Mouse (Mus musculus) bone marrow macrophage, adult 2 months (primary cell): ENCODE data around the gene Ndufa4l2. TPM values are rescaled to one million over a fixed set of nuclear protein-coding genes. Genes with fewer than 3 reads are reported as not detected.

Experiments
- H3K27ac ChIP-seq: 2 replicates; pipeline ENCODE4 v1.5.1; 2012; ENCODE audit warnings: low read depth, low read length; ENCODE audit not compliant: insufficient read depth
- H3K4me1 ChIP-seq: 2 replicates; pipeline ENCODE4 v1.6.1; 2012; ENCODE audit warnings: low read length; ENCODE audit not compliant: control insufficient read depth, insufficient read depth
- H3K4me3 ChIP-seq: 2 replicates; pipeline ENCODE4 v1.5.1; 2012; ENCODE audit warnings: mild to moderate bottlenecking, low read length, moderate library complexity; ENCODE audit not compliant: insufficient read depth
- CTCF ChIP-seq: IDR thresholded peaks from 2 replicates; pipeline ENCODE4 v1.5.1; 2012; ENCODE audit warnings: low read depth, mild to moderate bottlenecking, low read length, moderate library complexity
- POLR2A ChIP-seq: IDR thresholded peaks from 2 replicates; pipeline ENCODE4 v1.6.1; 2012; ENCODE audit warnings: mild to moderate bottlenecking, low read depth, low read length, borderline replicate concordance
- polyA plus RNA-seq: library from polyadenylated mRNA; stranded (reverse); fragments of >200 nt; gene quantifications from 2 replicates; pipeline ENCODE4 v1.2.4, GENCODE M21; 2012; ENCODE audit not compliant: missing spikeins, insufficient read depth, insufficient read length

Gene Ndufa4l2
- polyA plus RNA-seq, result not detected in 2 replicates

DNA sequence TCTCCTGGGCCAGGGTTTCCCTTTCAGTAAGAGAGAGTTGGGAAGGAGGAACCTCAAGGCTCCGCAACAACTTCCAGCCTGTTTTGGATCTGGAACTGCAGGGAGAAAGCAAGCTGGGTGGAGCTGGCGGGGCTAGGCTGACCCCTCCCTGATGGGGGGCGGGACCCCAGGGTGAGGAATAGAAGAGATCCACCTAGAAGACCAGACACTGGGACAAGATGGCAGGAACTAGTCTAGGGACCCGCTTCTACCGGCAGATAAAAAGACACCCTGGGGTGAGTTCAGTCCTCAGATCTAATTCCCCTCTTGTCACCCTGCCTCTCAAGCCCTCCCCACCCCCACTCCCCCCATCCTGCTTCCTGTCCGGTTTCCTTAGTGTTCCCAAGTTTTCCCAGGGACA, at the start of gene Ndufa4l2:
Ndufa4l2 (plus strand) TSS at position 204 of the 400 bp plus-strand sequence.
- TF ChIP-seq CTCF (no peak), POLR2A (no peak)
- H3K4me3 ChIP-seq, result no peak within 1 kb of the TSS
- H3K27ac ChIP-seq, result no peak within 1 kb of the TSS
- H3K4me1 ChIP-seq, result peaks cover 10% of the 10 kb centered on the region

DNA sequence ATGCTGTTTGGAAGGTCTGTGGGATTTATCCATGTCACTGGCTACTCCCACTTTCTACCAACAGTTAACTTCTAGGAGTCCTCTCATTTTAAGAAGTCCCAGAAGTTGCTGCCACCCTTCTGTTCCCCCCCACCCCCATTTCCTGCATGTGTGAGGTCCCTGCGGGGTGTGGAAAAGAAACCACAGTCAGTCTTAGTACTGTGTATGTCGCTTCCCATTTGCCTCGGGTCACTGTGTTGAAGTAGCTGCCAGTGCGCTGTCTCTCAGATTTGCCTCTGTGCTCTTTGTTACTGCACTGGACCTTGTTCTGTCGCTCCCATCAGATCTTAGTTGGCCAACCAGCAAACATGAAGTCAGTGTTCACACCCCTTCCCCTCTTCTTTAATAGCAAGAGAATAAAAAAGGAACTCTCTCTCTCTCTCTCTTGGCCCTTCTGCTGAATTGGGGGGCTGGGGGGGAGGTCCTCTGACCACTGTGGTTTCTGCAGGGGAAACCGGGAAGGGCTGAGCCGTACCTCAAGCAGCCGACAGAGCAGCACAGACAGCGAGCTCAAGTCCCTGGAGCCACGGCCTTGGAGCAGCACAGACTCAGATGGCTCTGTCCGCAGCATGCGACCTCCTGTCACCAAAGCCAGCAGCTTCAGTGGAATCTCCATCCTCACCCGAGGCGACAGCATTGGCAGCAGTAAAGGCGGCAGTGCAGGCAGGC, 43.3 kb upstream of the Ndufa4l2 start:
- no peak overlapping the region for H3K27ac ChIP-seq
- no peak overlapping the region for H3K4me3 ChIP-seq
- H3K4me1 ChIP-seq, result peaks cover 18% of the 10 kb centered on the region
- TF ChIP-seq CTCF (no peak), POLR2A (no peak)

DNA sequence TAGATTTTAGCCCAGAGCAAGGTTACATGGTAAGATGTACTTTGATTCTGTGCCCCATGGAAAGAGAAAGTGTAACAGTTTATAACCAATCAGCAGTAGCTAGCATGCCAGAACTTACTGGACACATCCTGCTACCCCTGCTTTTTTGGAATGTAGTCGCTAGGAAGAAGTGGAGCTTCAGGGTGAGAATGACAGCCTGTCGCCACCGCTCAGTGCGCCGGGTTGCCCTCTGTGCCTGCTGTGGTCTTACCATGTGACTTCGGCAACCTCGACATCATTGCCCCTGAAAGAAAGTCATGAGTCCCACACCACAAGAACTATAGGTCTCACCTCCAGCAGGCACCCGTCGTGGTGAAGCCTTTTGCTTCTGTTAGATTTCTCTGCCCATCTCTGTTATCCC, 42.0 kb upstream of the Ndufa4l2 start:
- Histone ChIP-seq H3K4me1 (peaks cover 18% of the 10 kb centered on the region), H3K27ac (no peak overlapping the region), H3K4me3 (no peak overlapping the region)
- TF ChIP-seq POLR2A (no peak), CTCF (no peak)

- H3K4me1 ChIP-seq, result peaks cover 21% of the 10 kb centered on the region
- H3K4me3 ChIP-seq, result no peak overlapping the region
- no peak overlapping the region for H3K27ac ChIP-seq
- no peak for TF ChIP-seq POLR2A
Measured at GRCm38 (mm10) chr10:127475175-127475574, 39.6 kb upstream of the Ndufa4l2 start.

DNA sequence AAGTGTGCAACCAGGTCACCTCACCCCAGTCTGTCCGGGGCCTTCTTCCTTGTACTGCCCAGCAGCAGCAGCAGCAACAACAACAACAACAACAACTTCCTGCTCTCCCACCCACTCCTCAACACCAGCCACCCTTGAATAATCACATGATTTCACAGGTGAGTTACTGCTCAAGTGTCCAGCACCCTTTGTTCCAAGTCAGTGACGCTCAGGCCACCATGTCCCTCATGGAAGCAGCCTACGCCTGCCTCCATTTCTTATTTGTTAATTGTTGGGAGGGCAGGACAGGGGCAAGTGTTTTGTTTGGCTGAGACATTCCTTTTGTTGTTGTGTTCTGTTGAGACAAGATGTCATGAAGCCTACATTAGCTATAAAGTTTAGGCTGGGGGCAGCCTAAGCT, 38.2 kb upstream of the Ndufa4l2 start:
- TF ChIP-seq POLR2A, result no peak
- no peak for TF ChIP-seq CTCF
- no peak overlapping the region for H3K27ac ChIP-seq
- peaks cover 16% of the 10 kb centered on the region for H3K4me1 ChIP-seq
- H3K4me3 ChIP-seq, result no peak overlapping the region

GRCm38 (mm10) chr10:127477301-127477700, 37.5 kb upstream of the Ndufa4l2 start:
- Histone ChIP-seq H3K4me1 (peaks cover 15% of the 10 kb centered on the region), H3K27ac (no peak overlapping the region), H3K4me3 (no peak overlapping the region)
- TF ChIP-seq POLR2A (no peak), CTCF (no peak)

GRCm38 (mm10) chr10:127479131-127479530, 35.6 kb upstream of the Ndufa4l2 start:
- TF ChIP-seq CTCF (no peak), POLR2A (no peak)

GRCm38 (mm10) chr10:127480833-127481813, 33.6 kb upstream of the Ndufa4l2 start:
- Histone ChIP-seq H3K4me3 (peak overlapping the region; percentile 52), H3K4me1 (peaks cover 40% of the 10 kb centered on the region), H3K27ac (peak overlapping the region; percentile 96)
- TF ChIP-seq CTCF (no peak), POLR2A (no peak)

More at GRCm38 (mm10) chr10:127479131-127479530, 35.6 kb upstream of the Ndufa4l2 start:
- no peak overlapping the region for H3K4me3 ChIP-seq
- no peak overlapping the region for H3K27ac ChIP-seq
- peaks cover 25% of the 10 kb centered on the region for H3K4me1 ChIP-seq

DNA sequence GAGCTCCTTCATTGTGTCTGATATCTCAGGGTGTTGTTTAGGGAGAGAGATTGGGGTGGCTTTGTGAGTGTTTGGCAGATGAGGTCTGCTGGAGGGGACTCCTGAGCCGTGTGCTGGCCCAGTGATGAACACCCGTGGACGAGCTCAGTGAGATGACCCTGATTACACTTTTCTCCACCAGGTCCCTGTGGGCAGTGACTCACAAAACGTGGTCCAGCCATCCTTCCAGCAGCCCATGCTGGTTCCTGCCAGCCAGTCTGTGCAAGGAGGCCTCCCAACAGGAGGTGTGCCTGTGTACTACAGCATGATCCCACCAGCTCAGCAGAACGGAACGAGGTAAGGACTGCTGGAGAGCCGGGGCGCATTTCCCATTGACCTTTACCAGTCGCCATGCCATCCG, 29.5 kb upstream of the Ndufa4l2 start:
- Histone ChIP-seq H3K27ac (peak overlapping the region; percentile 49), H3K4me1 (peaks cover 38% of the 10 kb centered on the region), H3K4me3 (no peak overlapping the region)
- TF ChIP-seq POLR2A (no peak), CTCF (no peak)
